Comparison of ENCODE assay signal across 7 mouse cellular contexts in genomic region chr8:13160691-13161090, GRCm38 (mm10). TPM values are rescaled to one million over a fixed set of nuclear protein-coding genes. Genes with fewer than 3 reads are reported as not detected.
DNase-seq lines count a peak whose midpoint lies in the region; ATAC-seq and TF ChIP-seq lines count a peak whose summit lies in the region.

No protein-coding gene starts in this region.

- intact Hi-C loops in left cerebral cortex, adult 2 months (cut with DNase I) = no loop called here
- intact Hi-C loops in left cerebral cortex, postnatal 36 days (cut with DNase I) = no loop called here

- H3K27ac ChIP-seq in left cerebral cortex, adult 2 months = no peak overlapping the region
- H3K27ac ChIP-seq in embryonic facial prominence, embryonic 14.5 days (replicated peaks; ENCODE audit: low read depth, low read length) = no peak overlapping the region
- H3K27ac ChIP-seq in limb, embryonic 13.5 days = no peak overlapping the region
- no peak overlapping the region for H3K27ac ChIP-seq in neural tube, embryonic 13.5 days (replicated peaks)

- no peak for TF ChIP-seq CTCF in left cerebral cortex, adult 2 months (IDR thresholded peaks at IDR 0.05)

- H3K9ac ChIP-seq in embryonic facial prominence, embryonic 14.5 days (ENCODE audit: low read depth, low read length) = no peak overlapping the region
- peak overlapping the region; percentile 99; the same call in 1 of the 2 replicates for H3K9ac ChIP-seq in limb, embryonic 13.5 days
- H3K9ac ChIP-seq in neural tube, embryonic 13.5 days = peak overlapping the region; percentile 99

- H3K4me3 ChIP-seq in left cerebral cortex, adult 2 months = peak overlapping the region; percentile 67
- H3K4me3 ChIP-seq in embryonic facial prominence, embryonic 14.5 days (ENCODE audit: low read depth, low read length) = no peak overlapping the region; the same call in 1 of the 2 replicates
- peak overlapping the region; percentile 100 for H3K4me3 ChIP-seq in limb, embryonic 13.5 days
- peak overlapping the region; percentile 100 for H3K4me3 ChIP-seq in neural tube, embryonic 13.5 days

- no peak for DNase-seq in left cerebral cortex, adult 2 months (ENCODE audit: extremely low spot score in 1 of 2, low spot score in 2 of 2)
- no peak for DNase-seq in left cerebral cortex, postnatal 36 days (ENCODE audit: low spot score in 2 of 2)
- no peak for DNase-seq in embryonic facial prominence, embryonic 14.5 days (ENCODE audit: low spot score)
- DNase-seq in cerebellum, postnatal 36 days = no peak
- no peak for DNase-seq in right cerebral cortex, postnatal 14 days

- peaks cover 3% of the 10 kb centered on the region; the same call in 1 of the 2 replicates for H3K36me3 ChIP-seq in embryonic facial prominence, embryonic 14.5 days (ENCODE audit: control insufficient read depth, insufficient read depth, low read length)
- peaks cover 4% of the 10 kb centered on the region for H3K36me3 ChIP-seq in limb, embryonic 13.5 days
- H3K36me3 ChIP-seq in neural tube, embryonic 13.5 days = no peaks in the 10 kb centered on the region

- WGBS in embryonic facial prominence, embryonic 14.5 days = 82% methylated on average over 3 of the region's 3 CpGs
- 79% methylated on average over 3 of the region's 3 CpGs for WGBS in limb, embryonic 13.5 days
- WGBS in neural tube, embryonic 13.5 days = 85% methylated on average over 3 of the region's 3 CpGs

- H3K4me1 ChIP-seq in embryonic facial prominence, embryonic 14.5 days (ENCODE audit: control insufficient read depth, insufficient read depth, low read length) = peaks cover 12% of the 10 kb centered on the region
- peaks cover 19% of the 10 kb centered on the region for H3K4me1 ChIP-seq in limb, embryonic 13.5 days
- peaks cover 36% of the 10 kb centered on the region for H3K4me1 ChIP-seq in neural tube, embryonic 13.5 days (replicated peaks)

- no peak for ATAC-seq in embryonic facial prominence, embryonic 14.5 days (ENCODE audit: low read depth)
- ATAC-seq in limb, embryonic 13.5 days (ENCODE audit: low FRiP score, low read depth) = no peak
- no peak for ATAC-seq in neural tube, embryonic 13.5 days (ENCODE audit: low read depth)

- peak overlapping the region; percentile 87; the same call in 1 of the 2 replicates for H3K4me2 ChIP-seq in embryonic facial prominence, embryonic 14.5 days (ENCODE audit: low read depth, low read length)
- H3K4me2 ChIP-seq in limb, embryonic 13.5 days (replicated peaks) = peak overlapping the region; percentile 94
- peak overlapping the region; percentile 95 for H3K4me2 ChIP-seq in neural tube, embryonic 13.5 days

- no peaks in the 10 kb centered on the region for H3K9me3 ChIP-seq in embryonic facial prominence, embryonic 14.5 days (ENCODE audit: control insufficient read depth, low read length)
- H3K9me3 ChIP-seq in limb, embryonic 13.5 days = no peaks in the 10 kb centered on the region
- H3K9me3 ChIP-seq in neural tube, embryonic 13.5 days = no peaks in the 10 kb centered on the region

- H3K27me3 ChIP-seq in embryonic facial prominence, embryonic 14.5 days (replicated peaks; ENCODE audit: control insufficient read depth, insufficient read depth, low read length) = no peaks in the 10 kb centered on the region
- no peaks in the 10 kb centered on the region for H3K27me3 ChIP-seq in limb, embryonic 13.5 days
- H3K27me3 ChIP-seq in neural tube, embryonic 13.5 days = no peaks in the 10 kb centered on the region

RNA-seq across cellular contexts. Expression of gene Lamp1, which starts 1.7 kb away (rescaled TPM):
- total RNA-seq in left cerebral cortex, adult 2 months (2021) = 100 to 1,000 TPM; 251 to 255 TPM
- 100 to 1,000 TPM; 258 to 303 TPM for total RNA-seq in left cerebral cortex, postnatal 36 days (2021)
- 367 TPM in 2 replicates for polyA plus RNA-seq in embryonic facial prominence, embryonic 14.5 days (2014; fragmentation: Nextera tagmentation; extraction: Ambion mirVana)
- 247 and 255 TPM in 2 replicates for polyA plus RNA-seq in limb, embryonic 13.5 days (2015; fragmentation: Nextera tagmentation; extraction: Ambion mirVana)
- polyA plus RNA-seq in neural tube, embryonic 13.5 days (2015; fragmentation: Nextera tagmentation; extraction: Ambion mirVana) = 281 and 292 TPM in 2 replicates

RNA-seq across cellular contexts. Expression of gene Grtp1, which starts 39.7 kb away (rescaled TPM):
- 1 to 10 TPM; 3.1 to 5.0 TPM for total RNA-seq in left cerebral cortex, adult 2 months (2021)
- total RNA-seq in left cerebral cortex, postnatal 36 days (2021) = 1 to 10 TPM; 4.8 to 5.5 TPM
- 13.6 and 14.5 TPM in 2 replicates for polyA plus RNA-seq in embryonic facial prominence, embryonic 14.5 days (2014; fragmentation: Nextera tagmentation; extraction: Ambion mirVana)
- 16.6 and 16.9 TPM in 2 replicates for polyA plus RNA-seq in limb, embryonic 13.5 days (2015; fragmentation: Nextera tagmentation; extraction: Ambion mirVana)
- polyA plus RNA-seq in neural tube, embryonic 13.5 days (2015; fragmentation: Nextera tagmentation; extraction: Ambion mirVana) = 9.7 and 11.2 TPM in 2 replicates

RNA-seq across cellular contexts. Expression of gene Cul4a, which starts 55.3 kb away (rescaled TPM):
- total RNA-seq in left cerebral cortex, adult 2 months (2021) = 10 to 100 TPM; 53.4 to 54.0 TPM
- 10 to 100 TPM; 52.4 to 54.5 TPM for total RNA-seq in left cerebral cortex, postnatal 36 days (2021)
- polyA plus RNA-seq in embryonic facial prominence, embryonic 14.5 days (2014; fragmentation: Nextera tagmentation; extraction: Ambion mirVana) = 115 and 117 TPM in 2 replicates
- 106 and 107 TPM in 2 replicates for polyA plus RNA-seq in limb, embryonic 13.5 days (2015; fragmentation: Nextera tagmentation; extraction: Ambion mirVana)
- 72.1 and 82.7 TPM in 2 replicates for polyA plus RNA-seq in neural tube, embryonic 13.5 days (2015; fragmentation: Nextera tagmentation; extraction: Ambion mirVana)

RNA-seq across cellular contexts. Expression of gene Pcid2, which starts 55.4 kb away (rescaled TPM):
- 10 to 100 TPM; 27.8 to 30.7 TPM for total RNA-seq in left cerebral cortex, adult 2 months (2021)
- total RNA-seq in left cerebral cortex, postnatal 36 days (2021) = 10 to 100 TPM; 27.7 to 28.7 TPM
- 32.6 and 34.7 TPM in 2 replicates for polyA plus RNA-seq in embryonic facial prominence, embryonic 14.5 days (2014; fragmentation: Nextera tagmentation; extraction: Ambion mirVana)
- polyA plus RNA-seq in limb, embryonic 13.5 days (2015; fragmentation: Nextera tagmentation; extraction: Ambion mirVana) = 47.5 and 48.2 TPM in 2 replicates
- 45.7 and 46.0 TPM in 2 replicates for polyA plus RNA-seq in neural tube, embryonic 13.5 days (2015; fragmentation: Nextera tagmentation; extraction: Ambion mirVana)
